Mouse (Mus musculus) testis, adult 10 weeks (tissue): ENCODE results near the gene Ugt1a8. TPM values are rescaled to one million over a fixed set of nuclear protein-coding genes. Genes with fewer than 3 reads are reported as not detected.

Experiments
- polyA plus RNA-seq: library from polyadenylated mRNA; stranded (reverse); fragments of 350-450 nt; fragmentation: Illumina TruSeq; extraction: RNeasy Lipid Tissue Mini Kit (QIAGEN cat#74804); gene quantifications from one replicate; pipeline ENCODE4 v1.2.3, GENCODE M21; 2014; ENCODE audit warnings: low read depth, low replicate concordance

The Ugt1a8 gene
- polyA plus RNA-seq = not detected

DNA sequence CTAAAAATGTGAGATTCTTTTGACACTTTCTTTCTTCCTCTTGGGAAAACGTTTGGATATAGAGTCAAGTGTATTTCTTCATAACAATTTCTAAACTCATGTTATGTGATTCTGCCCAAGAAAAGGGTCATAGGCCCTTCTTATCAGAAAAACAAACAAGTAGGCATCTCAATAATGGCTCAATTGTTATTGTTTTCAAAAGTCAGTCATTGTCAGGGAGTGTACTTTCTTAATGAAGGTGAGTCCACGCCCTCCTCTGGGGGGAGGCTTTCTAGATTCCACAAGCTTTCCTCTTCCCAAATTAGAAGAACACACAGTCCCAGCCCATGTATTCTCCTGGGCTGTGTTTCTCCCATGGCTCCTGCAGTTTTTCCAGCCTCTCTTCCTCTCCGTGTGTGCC, at the start of gene Ugt1a8:
Ugt1a8 (plus strand) TSS at position 301 of the 400 bp plus-strand sequence.

DNA sequence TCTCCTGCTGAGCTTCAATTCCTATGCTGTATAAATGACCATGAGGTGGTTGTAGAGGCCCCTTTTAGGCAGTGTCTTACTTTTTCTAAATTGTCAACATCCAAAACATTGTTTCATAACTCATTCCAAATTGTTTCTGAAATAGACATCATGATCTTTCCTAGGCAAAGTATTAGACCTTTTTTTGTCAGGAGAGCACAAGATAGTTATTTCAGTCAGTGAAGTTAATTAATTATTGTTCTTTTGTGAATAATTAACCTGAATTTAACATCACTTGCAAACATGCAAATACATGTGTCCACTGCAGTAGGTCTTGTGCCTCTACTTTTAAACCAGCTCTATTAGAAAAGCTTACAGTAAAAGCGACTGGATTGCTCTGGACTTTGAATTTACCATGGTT, 32.5 kb upstream of the Ugt1a8 start, which contains the start of gene Ugt1a10:
Ugt1a10 (plus strand) TSS at position 301 of the 400 bp plus-strand sequence.

DNA sequence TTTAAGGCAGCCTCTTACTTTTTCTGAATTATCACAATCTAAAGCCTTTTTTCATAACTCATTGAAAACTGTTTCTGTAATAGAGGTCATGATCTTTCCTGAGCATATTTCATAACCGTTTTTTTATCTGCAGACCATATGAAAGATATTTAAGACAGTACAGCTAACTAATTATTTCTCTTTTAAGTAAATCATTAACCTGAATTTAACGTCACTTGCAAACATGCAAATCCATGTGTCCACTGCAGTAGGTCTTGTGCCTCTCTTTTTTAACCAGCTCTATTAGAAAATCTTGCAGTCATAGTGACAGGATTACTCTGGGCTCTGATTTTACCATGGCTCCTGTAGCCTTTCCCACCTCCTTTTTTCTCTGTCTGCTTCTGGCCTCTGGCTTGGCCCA, 17.1 kb upstream of the Ugt1a8 start, which contains the start of gene Ugt1a9:
Ugt1a9 (plus strand) TSS at position 306 of the 400 bp plus-strand sequence.

GRCm38 (mm10) chr1:88094941-88095492, 7.4 kb downstream of the Ugt1a8 start, which contains the start of gene Ugt1a7c:
Ugt1a7c (plus strand) TSS chr1:88095062.

DNA sequence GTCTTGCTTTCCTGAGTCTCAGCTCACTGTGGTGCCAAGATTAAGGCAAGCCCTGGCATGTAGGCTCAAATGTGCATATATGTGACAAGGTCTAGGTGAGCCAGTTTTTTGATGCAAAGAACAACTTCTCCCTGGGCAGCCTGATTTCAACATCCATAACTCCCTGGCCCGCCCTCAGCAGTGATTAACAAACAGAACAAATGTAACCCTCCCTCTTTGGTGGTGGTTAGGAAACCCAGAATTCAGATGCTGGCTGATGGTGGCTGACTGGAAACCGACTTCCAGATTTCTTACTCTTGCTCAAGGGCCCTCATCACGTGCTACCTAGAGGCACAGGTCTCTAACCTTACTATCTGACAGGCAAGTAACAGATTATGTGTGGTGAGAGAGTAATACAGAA, 15.4 kb downstream of the Ugt1a8 start, which contains the start of gene Ugt1a6b:
Ugt1a6b (plus strand) TSS at position 234 of the 400 bp plus-strand sequence.

GRCm38 (mm10) chr1:88134457-88135011, 46.9 kb downstream of the Ugt1a8 start, which contains the start of gene Ugt1a6a:
Ugt1a6a (plus strand) TSS chr1:88134809.

DNA sequence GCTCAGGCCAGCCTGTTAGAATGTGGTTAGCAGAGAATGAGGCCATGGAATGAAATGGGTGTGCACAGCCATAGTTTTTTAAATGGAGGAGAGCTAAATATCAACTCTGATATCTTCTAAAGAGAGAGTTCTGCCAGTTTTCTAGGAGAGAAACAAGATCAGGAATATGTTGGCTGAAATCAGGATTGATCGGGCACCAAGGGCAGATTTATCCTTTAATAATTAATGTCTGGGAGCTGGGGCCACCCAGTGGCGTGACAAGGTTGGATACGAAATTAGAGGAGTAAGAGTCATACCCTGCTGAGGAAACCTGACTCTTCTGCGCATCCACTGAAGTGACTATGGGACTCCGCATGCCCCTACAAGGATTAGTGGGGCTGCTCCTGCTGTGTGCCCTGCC, 78.1 kb downstream of the Ugt1a8 start, which contains the start of gene Ugt1a5:
Ugt1a5 (plus strand) TSS at position 302 of the 400 bp plus-strand sequence.

DNA sequence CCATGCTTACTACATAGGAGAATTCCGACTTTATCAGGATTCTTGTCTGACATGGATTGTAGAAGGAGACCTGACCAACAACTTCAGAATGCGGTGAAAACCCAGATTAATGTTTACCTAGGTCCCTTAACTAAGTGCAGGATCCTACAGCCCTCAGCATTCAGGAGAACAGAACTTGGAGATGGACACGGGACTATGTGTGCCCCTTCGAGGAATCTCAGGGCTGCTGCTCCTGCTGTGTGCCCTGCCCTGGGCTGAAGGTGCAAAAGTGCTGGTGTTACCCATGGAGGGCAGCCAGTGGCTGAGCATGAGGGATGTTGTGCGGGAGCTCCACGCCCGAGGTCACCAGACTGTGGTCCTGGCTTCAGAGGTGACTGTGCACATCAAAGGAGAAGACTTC, 112.8 kb downstream of the Ugt1a8 start, which contains the start of gene Ugt1a2:
Ugt1a2 (plus strand) TSS at position 146 of the 400 bp plus-strand sequence.

DNA sequence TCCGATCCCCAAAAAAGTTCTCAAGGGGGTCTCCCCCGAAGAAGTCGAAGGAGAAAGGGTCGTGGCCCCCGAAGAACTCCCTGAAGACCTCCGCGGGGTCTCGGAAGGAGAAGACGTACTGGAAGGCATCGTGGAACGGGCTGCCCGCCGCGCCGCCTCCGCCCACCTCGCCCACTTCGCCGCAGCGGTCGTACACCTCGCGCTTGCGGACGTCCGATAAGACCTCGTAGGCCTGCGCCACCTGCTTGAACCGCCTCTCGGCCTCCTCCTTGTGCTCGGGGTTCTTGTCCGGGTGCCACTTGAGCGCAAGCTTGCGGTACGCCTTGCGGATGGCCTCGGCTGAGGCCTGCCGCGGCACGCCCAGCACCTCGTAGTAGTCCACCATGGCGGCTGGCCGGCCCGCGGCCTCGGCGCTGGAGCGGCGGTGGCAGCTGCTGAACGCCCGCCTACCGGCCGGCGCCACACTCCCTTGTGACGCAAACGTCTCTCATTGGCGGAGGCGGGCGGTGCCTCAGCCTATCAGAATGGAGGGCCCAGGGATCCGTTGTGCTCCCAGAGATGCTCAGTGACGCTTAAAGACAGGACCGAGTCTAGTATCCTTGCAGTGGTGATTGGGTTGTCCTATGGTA, 117.8 kb downstream of the Ugt1a8 start, which contains the start of gene Dnajb3:
Dnajb3 (minus strand) TSS at position 489 of the 629 bp plus-strand sequence.

DNA sequence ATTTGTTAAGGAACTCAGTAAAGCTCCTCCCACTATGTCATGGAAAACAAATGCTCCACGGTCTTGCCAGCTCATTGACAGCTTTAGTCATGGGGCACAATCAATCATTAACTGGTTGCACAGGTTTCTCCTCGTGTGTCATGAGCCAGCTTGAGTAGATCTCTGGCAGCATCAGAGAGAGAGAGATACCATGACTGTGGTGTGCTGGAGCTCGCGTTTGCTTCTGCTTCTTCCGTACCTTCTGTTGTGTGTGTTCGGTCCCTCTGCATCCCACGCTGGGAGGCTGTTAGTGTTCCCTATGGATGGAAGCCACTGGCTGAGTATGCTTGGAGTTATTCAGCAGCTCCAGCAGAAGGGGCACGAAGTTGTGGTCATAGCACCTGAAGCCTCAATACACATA, 124.2 kb downstream of the Ugt1a8 start, which contains the start of gene Ugt1a1:
Ugt1a1 (plus strand) TSS at position 148 of the 400 bp plus-strand sequence.

DNA sequence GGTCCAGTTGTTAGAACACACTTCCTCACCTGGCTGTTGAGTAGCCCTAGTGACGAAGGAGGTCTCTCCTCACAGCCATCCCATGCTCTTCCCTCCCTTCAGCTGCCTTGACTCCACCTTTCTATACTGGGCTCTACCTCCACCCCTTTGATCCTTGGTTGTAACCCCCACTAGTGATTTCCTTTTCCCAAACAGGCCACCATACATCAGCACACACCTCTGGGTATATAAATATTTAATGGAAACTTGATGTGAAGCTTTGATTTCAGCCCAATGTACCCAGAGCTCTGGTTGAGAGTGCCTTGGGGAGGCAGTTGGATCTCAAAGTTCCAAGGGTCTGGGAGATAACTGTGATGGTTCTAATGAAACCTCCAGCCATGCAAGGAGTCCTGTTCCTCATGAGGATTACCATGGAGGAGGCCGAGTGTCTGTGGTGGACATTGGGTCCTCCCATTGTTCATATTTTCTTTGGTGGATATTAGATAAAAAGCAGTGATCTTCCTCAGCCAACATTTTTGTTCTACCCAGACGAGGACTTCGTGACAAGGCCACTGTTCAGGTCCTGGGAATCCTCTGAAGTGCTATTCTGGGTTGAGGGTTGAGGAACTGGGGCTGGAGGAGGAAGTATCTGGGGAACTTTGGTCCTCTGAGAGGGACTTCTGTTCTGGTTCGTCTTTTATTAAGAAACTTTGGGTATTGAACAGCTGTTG, 139.2 kb downstream of the Ugt1a8 start, which contains the start of gene Mroh2a:
Mroh2a (plus strand) TSS at position 317 of the 710 bp plus-strand sequence.

Other genes with a start within 250 kb of the Ugt1a8 start
- 138 TPM for gene Dgkd, start 234.5 kb upstream of the Ugt1a8 start, polyA plus RNA-seq
- 23.4 TPM for gene Usp40, start 79.3 kb upstream of the Ugt1a8 start, polyA plus RNA-seq
- not detected for gene Ugt1a10, start 32.4 kb upstream of the Ugt1a8 start, polyA plus RNA-seq
- not detected for gene Ugt1a9, start 17.0 kb upstream of the Ugt1a8 start, polyA plus RNA-seq
- 22.5 TPM for gene Ugt1a7c, start 7.2 kb downstream of the Ugt1a8 start, polyA plus RNA-seq
- gene Ugt1a6b, start 15.4 kb downstream of the Ugt1a8 start, polyA plus RNA-seq = 2.3 TPM
- 42.1 TPM for gene Ugt1a6a, start 47.0 kb downstream of the Ugt1a8 start, polyA plus RNA-seq
- not detected for gene Ugt1a5, start 78.2 kb downstream of the Ugt1a8 start, polyA plus RNA-seq
- gene Ugt1a2, start 112.8 kb downstream of the Ugt1a8 start, polyA plus RNA-seq = 0.14 TPM
- gene Dnajb3, start 118.0 kb downstream of the Ugt1a8 start, polyA plus RNA-seq = 799 TPM
- gene Ugt1a1, start 124.1 kb downstream of the Ugt1a8 start, polyA plus RNA-seq = 0.57 TPM
- gene Mroh2a, start 139.2 kb downstream of the Ugt1a8 start, polyA plus RNA-seq = 78.3 TPM
- gene Hjurp, start 189.8 kb downstream of the Ugt1a8 start, polyA plus RNA-seq = 27.0 TPM
- 2.1 TPM for gene Trpm8, start 189.8 kb downstream of the Ugt1a8 start, polyA plus RNA-seq